ENCODE assay signal across 9 mouse cellular contexts in the genomic region with DNA sequence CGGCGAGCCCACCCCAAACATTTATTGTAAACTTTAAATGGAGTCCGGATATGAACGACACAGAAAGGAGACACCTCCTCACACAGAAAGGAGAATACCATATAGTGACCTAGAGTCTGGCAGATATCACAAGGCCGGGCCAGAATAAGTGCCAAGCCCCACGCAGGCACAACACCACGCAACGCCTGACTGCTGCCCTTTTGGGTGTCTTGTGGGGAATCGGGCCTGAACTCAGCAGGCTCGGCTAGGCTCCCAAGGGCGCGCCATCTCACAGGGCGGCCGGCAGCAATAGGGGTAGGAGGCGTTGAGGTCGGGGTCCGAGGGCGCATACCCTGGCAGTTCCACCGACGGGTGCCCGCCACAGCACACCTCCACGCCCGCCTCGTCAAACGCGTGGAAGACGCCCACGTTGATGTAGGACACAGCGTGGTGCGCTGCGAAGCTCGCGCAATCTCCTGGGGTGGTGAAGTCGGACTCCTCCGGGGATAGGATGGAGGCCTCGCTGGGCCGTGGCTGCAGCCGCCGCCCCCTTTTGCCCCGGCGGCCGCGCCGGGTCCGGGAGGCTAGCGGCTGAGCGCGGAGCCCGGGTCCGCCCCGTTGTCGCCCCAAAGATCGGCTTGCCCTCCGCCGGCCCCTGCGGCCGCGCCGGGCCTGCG. TPM values are rescaled to one million over a fixed set of nuclear protein-coding genes. Genes with fewer than 3 reads are reported as not detected.
DNase-seq lines count a peak whose midpoint lies in the region; ATAC-seq and TF ChIP-seq lines count a peak whose summit lies in the region.
"Had no signal": no experiment of that assay in that cellular context is flagged by ENCODE, and none has a peak within 500 bp of the region (broad histone marks: within the 10 kb centered on the region; RNA-seq: fewer than 3 reads in every experiment).

No protein-coding gene starts in this region.

- intact Hi-C loops in left cerebral cortex, adult 2 months (cut with DNase I), result loop anchor here (5.0 kb wide), 2 partner anchors 66 to 96 kb away; partner anchors contain the start of genes Atp5k and Pcgf3
- intact Hi-C loops in left cerebral cortex, postnatal 14 days (cut with DNase I), result no loop called here

- H3K36me3 ChIP-seq in embryonic facial prominence, embryonic 12.5 days, result no peaks in the 10 kb centered on the region
- H3K36me3 ChIP-seq in heart, embryonic 16.5 days (ENCODE audit: control insufficient read depth, insufficient read depth), result no peaks in the 10 kb centered on the region
- no peaks in the 10 kb centered on the region for H3K36me3 ChIP-seq in liver, embryonic 12.5 days
- H3K36me3 ChIP-seq in stomach, postnatal 0 days (ENCODE audit: control insufficient read depth, insufficient read depth, low read length), result no peaks in the 10 kb centered on the region

- H3K27me3 ChIP-seq in embryonic facial prominence, embryonic 12.5 days, result peaks cover 85% of the 10 kb centered on the region
- H3K27me3 ChIP-seq in heart, embryonic 16.5 days (ENCODE audit: control insufficient read depth, insufficient read depth, low read length), result peaks cover 76% of the 10 kb centered on the region
- peaks cover 96% of the 10 kb centered on the region for H3K27me3 ChIP-seq in liver, embryonic 12.5 days (replicated peaks)
- peaks cover 37% of the 10 kb centered on the region for H3K27me3 ChIP-seq in stomach, postnatal 0 days (ENCODE audit: control insufficient read depth, insufficient read depth, low read length)

- H3K9me3 ChIP-seq in embryonic facial prominence, embryonic 12.5 days, result no peaks in the 10 kb centered on the region
- H3K9me3 ChIP-seq in heart, embryonic 16.5 days (replicated peaks; ENCODE audit: control insufficient read depth, low read length), result no peaks in the 10 kb centered on the region
- no peaks in the 10 kb centered on the region for H3K9me3 ChIP-seq in liver, embryonic 12.5 days (replicated peaks)
- no peaks in the 10 kb centered on the region for H3K9me3 ChIP-seq in stomach, postnatal 0 days (ENCODE audit: control insufficient read depth, low read length)

- H3K9ac ChIP-seq in embryonic facial prominence, embryonic 12.5 days, result peak overlapping the region; percentile 58
- H3K9ac ChIP-seq in heart, embryonic 16.5 days (ENCODE audit: low read length), result peak overlapping the region; percentile 61
- H3K9ac ChIP-seq in liver, embryonic 12.5 days, result no peak overlapping the region
- peak overlapping the region; percentile 50 for H3K9ac ChIP-seq in stomach, postnatal 0 days (ENCODE audit: low read length)

- H3K4me3 ChIP-seq in left cerebral cortex, adult 2 months, result peak overlapping the region; percentile 77
- H3K4me3 ChIP-seq in embryonic facial prominence, embryonic 12.5 days, result peak overlapping the region; percentile 48
- peak overlapping the region; percentile 65 for H3K4me3 ChIP-seq in heart, embryonic 16.5 days (ENCODE audit: low read length)
- peak overlapping the region; percentile 56 for H3K4me3 ChIP-seq in liver, embryonic 12.5 days
- peak overlapping the region; percentile 57 for H3K4me3 ChIP-seq in stomach, postnatal 0 days (ENCODE audit: low read depth, low read length)

- ATAC-seq in embryonic facial prominence, embryonic 12.5 days (ENCODE audit: insufficient number of reproducible peaks, insufficient read depth, low FRiP score, low TSS enrichment), result no peak
- no peak; the same call in 1 of the 2 replicates for ATAC-seq in heart, embryonic 16.5 days (replicated peaks; ENCODE audit: extremely low read depth, insufficient read depth, low FRiP score)
- ATAC-seq in liver, embryonic 12.5 days, result no peak
- ATAC-seq in stomach, postnatal 0 days (ENCODE audit: low FRiP score, low TSS enrichment), result 0 out of 2 replicates have a peak, but pooled peaks have one; percentile 34
- no peak for ATAC-seq in CD4-positive, CD25-positive, alpha-beta regulatory T cell, adult 4 months

- peak overlapping the region; percentile 93 for H3K4me2 ChIP-seq in embryonic facial prominence, embryonic 12.5 days (replicated peaks)
- peak overlapping the region; percentile 87 for H3K4me2 ChIP-seq in heart, embryonic 16.5 days (ENCODE audit: low read depth, low read length)
- peak overlapping the region; percentile 75 for H3K4me2 ChIP-seq in liver, embryonic 12.5 days
- H3K4me2 ChIP-seq in stomach, postnatal 0 days (replicated peaks; ENCODE audit: low read depth), result peak overlapping the region; percentile 94

- no peak for TF ChIP-seq CTCF in left cerebral cortex, adult 2 months (IDR thresholded peaks at IDR 0.05)
- no peak for TF ChIP-seq CTCF in stomach, postnatal 0 days (IDR thresholded peaks at IDR 0.05; ENCODE audit: low read depth)

- peaks cover 23% of the 10 kb centered on the region for H3K4me1 ChIP-seq in embryonic facial prominence, embryonic 12.5 days
- peaks cover 21% of the 10 kb centered on the region for H3K4me1 ChIP-seq in heart, embryonic 16.5 days (ENCODE audit: control insufficient read depth, insufficient read depth, low read length)
- peaks cover 27% of the 10 kb centered on the region for H3K4me1 ChIP-seq in liver, embryonic 12.5 days
- H3K4me1 ChIP-seq in stomach, postnatal 0 days (replicated peaks; ENCODE audit: control insufficient read depth, insufficient read depth), result 0 out of 2 replicates have a peak, but pooled peaks cover 6% of the 10 kb centered on the region

- DNase-seq in left cerebral cortex, adult 2 months (ENCODE audit: extremely low spot score in 1 of 2, low spot score in 2 of 2), result peak; percentile 47
- DNase-seq in left cerebral cortex, postnatal 14 days (ENCODE audit: low spot score in 2 of 2), result no peak
- no peak for DNase-seq in stomach, postnatal 0 days (ENCODE audit: low spot score)
- no peak for DNase-seq in adrenal gland, postnatal 25 days

- no peak for TF ChIP-seq EP300 in stomach, postnatal 0 days (optimal IDR thresholded peaks at IDR 0.05)

- H3K27ac ChIP-seq in left cerebral cortex, adult 2 months, result peak overlapping the region; percentile 98
- no peak overlapping the region for H3K27ac ChIP-seq in embryonic facial prominence, embryonic 12.5 days
- H3K27ac ChIP-seq in heart, embryonic 16.5 days (ENCODE audit: low read length), result no peak overlapping the region
- no peak overlapping the region for H3K27ac ChIP-seq in liver, embryonic 12.5 days
- H3K27ac ChIP-seq in stomach, postnatal 0 days (replicated peaks), result no peak overlapping the region

- WGBS in embryonic facial prominence, embryonic 12.5 days, result 3% methylated on average over 59 of the region's 60 CpGs
- WGBS in heart, embryonic 16.5 days, result 2% methylated on average over 60 of the region's 60 CpGs
- WGBS in liver, embryonic 12.5 days (ENCODE audit: insufficient replicate concordance), result 2% methylated on average over 56 of the region's 60 CpGs
- WGBS in stomach, postnatal 0 days, result 2% methylated on average over 59 of the region's 60 CpGs

RNA-seq across cellular contexts. Expression of gene Gm42517, which starts 1.3 kb away (rescaled TPM):
- total RNA-seq in left cerebral cortex, adult 2 months (2021), result 10 to 100 TPM; 59.8 to 70.1 TPM
- 10 to 100 TPM; 76.9 to 78.2 TPM for total RNA-seq in left cerebral cortex, postnatal 14 days (2021)
- polyA plus RNA-seq in embryonic facial prominence, embryonic 12.5 days (2016; fragmentation: Nextera tagmentation; extraction: Ambion mirVana), result not detected in 2 replicates
- polyA plus RNA-seq in heart, embryonic 16.5 days (2015; fragmentation: Nextera tagmentation; extraction: Ambion mirVana), result not detected in 2 replicates
- polyA plus RNA-seq in liver, embryonic 12.5 days (2016; fragmentation: Nextera tagmentation; extraction: Ambion mirVana), result 0.07 TPM in 1 of 2 replicates, not detected in the other
- 0.08 and 0.13 TPM in 2 replicates for polyA plus RNA-seq in stomach, postnatal 0 days (2015; fragmentation: Nextera tagmentation; extraction: Ambion mirVana)
- total RNA-seq in adrenal gland, postnatal 25 days (2021), result 1.8 and 2.0 TPM in 2 replicates
- polyA plus RNA-seq in CD4-positive, CD25-positive, alpha-beta regulatory T cell, adult 4 months (2017; shearing (Covaris generic)), result not detected

RNA-seq across cellular contexts. Expression of gene Pde6b, which starts 21.7 kb away (rescaled TPM):
- under 1 TPM; 0.28 to 0.48 TPM for total RNA-seq in left cerebral cortex, adult 2 months (2021)
- under 1 TPM; 0.13 to 0.19 TPM for total RNA-seq in left cerebral cortex, postnatal 14 days (2021)
- 0.26 and 0.31 TPM in 2 replicates for polyA plus RNA-seq in embryonic facial prominence, embryonic 12.5 days (2016; fragmentation: Nextera tagmentation; extraction: Ambion mirVana)
- 0.26 TPM in 1 of 2 replicates, not detected in the other for polyA plus RNA-seq in heart, embryonic 16.5 days (2015; fragmentation: Nextera tagmentation; extraction: Ambion mirVana)
- 0.17 and 0.24 TPM in 2 replicates for polyA plus RNA-seq in liver, embryonic 12.5 days (2016; fragmentation: Nextera tagmentation; extraction: Ambion mirVana)
- 0.07 and 0.12 TPM in 2 replicates for polyA plus RNA-seq in stomach, postnatal 0 days (2015; fragmentation: Nextera tagmentation; extraction: Ambion mirVana)
- total RNA-seq in adrenal gland, postnatal 25 days (2021), result not detected in 2 replicates
- 1 to 10 TPM; 1.5 to 1.8 TPM for polyA plus RNA-seq in CD4-positive, CD25-positive, alpha-beta regulatory T cell, adult 4 months (2017; shearing (Covaris generic))
- total RNA-seq: adrenal gland, adult 18-20 months had no signal

RNA-seq across cellular contexts. Expression of gene Pigg, which starts 54.0 kb away (rescaled TPM):
- 10 to 100 TPM; 13.1 to 14.1 TPM for total RNA-seq in left cerebral cortex, adult 2 months (2021)
- 10 to 100 TPM; 10.5 to 10.7 TPM for total RNA-seq in left cerebral cortex, postnatal 14 days (2021)
- 6.2 and 6.9 TPM in 2 replicates for polyA plus RNA-seq in embryonic facial prominence, embryonic 12.5 days (2016; fragmentation: Nextera tagmentation; extraction: Ambion mirVana)
- polyA plus RNA-seq in heart, embryonic 16.5 days (2015; fragmentation: Nextera tagmentation; extraction: Ambion mirVana), result 5.4 and 6.3 TPM in 2 replicates
- 5.6 and 6.0 TPM in 2 replicates for polyA plus RNA-seq in liver, embryonic 12.5 days (2016; fragmentation: Nextera tagmentation; extraction: Ambion mirVana)
- 3.7 and 4.2 TPM in 2 replicates for polyA plus RNA-seq in stomach, postnatal 0 days (2015; fragmentation: Nextera tagmentation; extraction: Ambion mirVana)
- 12.1 and 13.8 TPM in 2 replicates for total RNA-seq in adrenal gland, postnatal 25 days (2021)
- polyA plus RNA-seq in CD4-positive, CD25-positive, alpha-beta regulatory T cell, adult 4 months (2017; shearing (Covaris generic)), result 1 to 10 TPM; 2.7 to 5.7 TPM

Comparison
In these comparisons a context has a peak if more than half of its experiments do, and no peak if none do; other contexts are left out.
1. DNase-seq: peak in left cerebral cortex, adult 2 months (2 of 2); none in left cerebral cortex, postnatal 14 days (0 of 2), stomach, postnatal 0 days (single experiment) and adrenal gland, postnatal 25 days (single experiment).
2. Peak in every context shown above with its lines, with median percentiles within 50 percentile points of each other: H3K4me3 ChIP-seq and H3K4me2 ChIP-seq.